Mouse (Mus musculus) stomach, embryonic 16.5 days (tissue): ENCODE data around the gene Clic4. TPM values are rescaled to one million over a fixed set of nuclear protein-coding genes. Genes with fewer than 3 reads are reported as not detected.

Experiments used
- ATAC-seq: fragments of 200-750 bp; cut with Nextera tagmentation; 2 replicates; pipeline ENCODE4 v1.8.0; 2017; ENCODE audit warnings: moderate number of reproducible peaks, moderate TSS enrichment; ENCODE audit not compliant: insufficient read depth, low FRiP score
- H3K27ac ChIP-seq: fragments of 300-500 bp; sonication (generic); 2 replicates; pipeline ENCODE4 v1.5.1; 2014; ENCODE audit warnings: low read length
- H3K27me3 ChIP-seq: fragments of 300-500 bp; sonication (generic); 2 replicates; pipeline ENCODE4 v1.6.1; 2014; ENCODE audit warnings: low read length, control low read depth, mixed read lengths; ENCODE audit not compliant: control insufficient read depth, insufficient read depth
- H3K36me3 ChIP-seq: fragments of 300-500 bp; sonication (generic); 2 replicates; pipeline ENCODE4 v1.6.1; 2014; ENCODE audit warnings: low read length; ENCODE audit not compliant: control insufficient read depth, insufficient read depth
- H3K4me1 ChIP-seq: fragments of 300-500 bp; sonication (generic); 2 replicates; pipeline ENCODE4 v1.6.1; 2014; ENCODE audit warnings: low read length, control low read depth, mixed read lengths; ENCODE audit not compliant: control insufficient read depth, insufficient read depth
- H3K4me2 ChIP-seq: fragments of 300-500 bp; sonication (generic); 2 replicates; pipeline ENCODE4 v1.6.1; 2014; ENCODE audit warnings: low read depth, low read length, mixed read lengths
- H3K4me3 ChIP-seq: fragments of 300-500 bp; sonication (generic); replicated peaks from 2 replicates; pipeline ENCODE4 v1.5.1; 2014; ENCODE audit warnings: mild to moderate bottlenecking, low read length
- H3K9ac ChIP-seq: fragments of 300-500 bp; sonication (generic); 2 replicates; pipeline ENCODE4 v1.6.1; 2014; ENCODE audit warnings: low read length
- H3K9me3 ChIP-seq: fragments of 300-500 bp; sonication (generic); replicated peaks from 2 replicates; pipeline ENCODE4 v1.6.1; 2016; ENCODE audit warnings: low read length, control low read depth; ENCODE audit not compliant: control insufficient read depth
- WGBS: fragments of 180-500 bp; shearing (Covaris S2); extraction: QIAGEN DNeasy Blood & Tissue Kit; methylation state at CpG from one replicate; pipeline ENCODE4 v1.1.7; 2014; 5-methylcytosine and 5-hydroxymethylcytosine counted together
- polyA plus RNA-seq: library from polyadenylated mRNA; unstranded; fragments of >200 nt; fragmentation: Nextera tagmentation; extraction: Ambion mirVana; gene quantifications from 2 replicates; pipeline ENCODE4 v1.2.1, GENCODE M21; 2015

The Clic4 gene
- polyA plus RNA-seq, 1 experiment from 2014 or later, result 141 TPM

DNA sequence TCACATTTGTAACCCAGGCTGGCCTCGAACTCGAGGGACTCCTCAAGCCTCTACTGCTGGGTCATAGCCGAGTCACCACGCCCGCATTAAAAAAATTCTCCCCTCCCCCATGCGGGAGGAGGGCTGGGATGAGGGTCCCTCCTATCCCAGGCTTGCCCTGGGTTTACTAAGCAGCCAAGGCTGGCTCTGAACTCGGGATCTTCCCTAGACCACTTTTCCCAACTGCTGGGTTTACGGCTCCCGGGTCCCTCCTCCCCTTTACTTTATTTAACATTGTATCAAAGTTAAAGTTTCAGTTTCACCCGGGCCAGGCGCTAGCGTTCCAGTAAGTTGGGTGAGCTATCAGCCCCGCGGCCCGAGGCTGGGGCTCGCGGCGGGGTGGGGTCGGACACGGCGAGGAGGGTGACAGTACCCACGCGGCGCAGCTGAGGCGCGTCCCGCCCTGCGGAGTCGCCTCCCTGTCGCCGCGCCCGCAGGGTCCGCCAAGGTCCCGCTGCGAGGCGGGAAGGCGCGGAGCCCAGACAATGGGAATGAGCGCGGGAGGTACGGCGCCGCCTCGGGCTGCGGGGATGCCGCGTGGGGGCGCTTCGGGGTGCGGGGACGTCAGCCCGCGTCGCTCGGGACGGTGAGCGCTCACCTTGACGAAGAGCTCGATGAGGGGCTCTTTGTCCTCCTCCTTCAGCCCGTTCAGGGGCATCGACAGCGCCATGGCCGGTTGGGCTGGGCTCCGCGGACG, 565 bp downstream of the Clic4 start:
- WGBS, result under 1% methylated on average over 66 of the region's 67 CpGs
- ATAC-seq, result peak; percentile 12
- no peaks in the 10 kb centered on the region for H3K27me3 ChIP-seq

DNA sequence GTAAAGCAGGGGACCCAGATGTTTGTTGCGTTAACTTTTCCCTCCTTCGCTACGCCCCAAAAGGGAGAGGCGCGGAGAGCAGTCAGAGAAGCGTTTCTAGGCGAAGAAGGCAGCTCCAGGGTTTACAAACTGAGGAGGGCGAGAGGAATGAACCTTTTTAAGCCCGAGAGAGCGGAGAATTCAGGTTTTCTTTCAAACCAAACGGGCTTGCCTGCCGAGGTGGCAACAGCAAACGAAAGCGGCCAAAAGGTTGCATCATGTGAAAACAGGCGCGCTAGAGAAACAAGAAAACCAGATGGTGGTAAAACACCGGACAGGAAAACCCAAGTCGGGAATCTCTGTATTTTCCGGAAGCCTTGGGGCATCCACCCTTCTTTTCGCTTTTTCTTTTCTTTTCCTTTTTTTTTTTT, 1.2 kb downstream of the Clic4 start:
- Histone ChIP-seq H3K4me1 (peaks cover 39% of the 10 kb centered on the region), H3K27ac (peak overlapping the region; percentile 97), H3K4me3 (peak overlapping the region; percentile 84), H3K4me2 (peak overlapping the region; percentile 63), H3K9ac (peak overlapping the region; percentile 94), H3K27me3 (no peaks in the 10 kb centered on the region), H3K36me3 (no peaks in the 10 kb centered on the region), H3K9me3 (no peaks in the 10 kb centered on the region)
- ATAC-seq, result no peak
- under 1% methylated on average over 20 of the region's 20 CpGs for WGBS

More for the DNA sequence above, 565 bp downstream of the Clic4 start:
- Histone ChIP-seq H3K4me1 (peaks cover 35% of the 10 kb centered on the region), H3K9ac (peak overlapping the region; percentile 94), H3K36me3 (no peaks in the 10 kb centered on the region), H3K9me3 (no peaks in the 10 kb centered on the region), H3K27ac (peak overlapping the region; percentile 97), H3K4me2 (peak overlapping the region; percentile 63), H3K4me3 (peak overlapping the region; percentile 84)

DNA sequence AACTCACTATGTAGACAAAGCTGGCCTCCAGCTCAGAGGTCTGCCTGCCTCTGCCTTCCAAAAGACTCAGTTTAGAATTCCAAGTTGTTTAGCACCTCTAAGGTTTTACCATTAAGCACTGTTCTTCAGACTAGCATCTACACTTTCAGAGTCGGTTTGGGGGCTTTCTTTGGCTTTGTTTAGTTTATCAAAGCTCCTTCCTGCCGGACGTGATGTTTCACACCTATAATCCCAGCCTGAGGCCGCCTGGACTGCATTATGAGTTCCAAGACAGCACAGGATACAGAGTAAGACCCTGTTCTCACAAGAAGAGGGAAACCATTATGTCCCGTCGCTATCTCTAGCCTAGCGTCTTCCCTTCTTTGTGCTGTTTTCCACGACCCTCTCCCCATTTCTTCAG, 2.1 kb downstream of the Clic4 start:
- Histone ChIP-seq H3K36me3 (no peaks in the 10 kb centered on the region), H3K4me3 (peak overlapping the region; percentile 84), H3K4me2 (peak overlapping the region; percentile 63), H3K27me3 (no peaks in the 10 kb centered on the region), H3K27ac (peak overlapping the region; percentile 9; the same call in 1 of the 2 replicates), H3K4me1 (peaks cover 42% of the 10 kb centered on the region), H3K9me3 (no peaks in the 10 kb centered on the region), H3K9ac (peak overlapping the region; percentile 94)
- 44% methylated on average over 8 of the region's 8 CpGs for WGBS
- no peak for ATAC-seq

DNA sequence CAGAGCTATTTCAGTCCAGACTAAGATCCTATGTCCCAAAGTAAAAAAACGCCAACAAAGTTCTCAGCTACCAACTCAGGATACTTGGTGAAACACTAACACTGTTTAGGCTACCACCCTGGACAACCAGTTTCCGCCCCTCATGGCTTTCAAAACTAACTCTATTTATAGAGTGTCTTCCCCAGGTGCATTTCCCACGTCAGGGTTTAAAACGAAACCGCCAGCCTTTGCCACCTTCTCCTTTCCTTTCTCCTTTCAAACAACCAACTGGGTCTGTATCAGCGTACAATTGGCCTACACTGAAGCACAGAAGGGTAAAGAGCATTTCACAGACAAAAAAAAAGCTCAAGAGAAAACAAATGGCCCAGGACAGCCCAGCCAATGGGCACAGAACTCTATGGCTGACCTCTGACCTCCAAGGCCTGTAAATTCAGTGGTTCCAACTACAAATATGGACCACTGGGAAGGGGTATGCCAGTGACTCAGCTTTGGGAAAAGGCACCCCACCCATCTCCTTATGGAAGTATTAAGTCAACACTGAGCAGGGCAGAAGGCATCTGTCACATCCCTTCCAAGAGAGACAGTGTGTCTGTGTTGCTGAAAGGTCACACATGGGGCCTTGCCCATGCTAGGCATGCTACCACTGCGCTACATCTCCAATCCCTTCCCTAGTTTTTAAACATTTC, 2.8 kb downstream of the Clic4 start:
- Histone ChIP-seq H3K4me2 (peak overlapping the region; percentile 63), H3K4me1 (peaks cover 42% of the 10 kb centered on the region), H3K9me3 (no peaks in the 10 kb centered on the region), H3K9ac (0 out of 2 replicates have a peak overlapping the region, but pooled peaks have one; percentile 0), H3K27ac (0 out of 2 replicates have a peak overlapping the region, but pooled peaks have one; percentile 9), H3K27me3 (no peaks in the 10 kb centered on the region), H3K36me3 (no peaks in the 10 kb centered on the region), H3K4me3 (peak overlapping the region; percentile 84; the same call in 1 of the 2 replicates)
- ATAC-seq, result no peak
- 60% methylated on average over 7 of the region's 7 CpGs for WGBS

DNA sequence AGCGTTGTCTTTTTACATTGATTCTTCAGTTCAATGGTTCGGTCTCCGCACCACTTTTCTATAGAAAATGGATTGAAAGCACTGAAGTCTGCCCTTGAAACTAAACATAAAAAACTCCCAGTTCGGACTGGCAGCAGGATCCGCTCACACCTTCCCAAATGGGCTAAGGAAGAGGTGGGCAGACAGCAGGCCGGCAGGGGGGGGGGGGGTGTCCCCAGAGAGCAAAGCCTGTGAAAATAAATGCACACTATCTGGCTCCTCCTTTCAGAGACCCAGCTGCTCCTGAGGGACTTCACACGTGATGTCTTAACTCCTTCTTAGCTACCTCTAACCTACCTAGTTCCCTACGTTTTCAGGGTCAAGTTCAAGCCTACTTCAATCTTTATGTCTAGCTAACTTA, 5.1 kb downstream of the Clic4 start:
- Histone ChIP-seq H3K9ac (peak overlapping the region; percentile 54; the same call in 1 of the 2 replicates), H3K27ac (peak overlapping the region; percentile 32), H3K4me2 (peak overlapping the region; percentile 28), H3K36me3 (no peaks in the 10 kb centered on the region; the same call in 1 of the 2 replicates), H3K27me3 (no peaks in the 10 kb centered on the region), H3K9me3 (no peaks in the 10 kb centered on the region), H3K4me3 (no peak overlapping the region), H3K4me1 (peaks cover 36% of the 10 kb centered on the region)
- ATAC-seq, result no peak
- WGBS, result 59% methylated on average over 8 of the region's 8 CpGs

DNA sequence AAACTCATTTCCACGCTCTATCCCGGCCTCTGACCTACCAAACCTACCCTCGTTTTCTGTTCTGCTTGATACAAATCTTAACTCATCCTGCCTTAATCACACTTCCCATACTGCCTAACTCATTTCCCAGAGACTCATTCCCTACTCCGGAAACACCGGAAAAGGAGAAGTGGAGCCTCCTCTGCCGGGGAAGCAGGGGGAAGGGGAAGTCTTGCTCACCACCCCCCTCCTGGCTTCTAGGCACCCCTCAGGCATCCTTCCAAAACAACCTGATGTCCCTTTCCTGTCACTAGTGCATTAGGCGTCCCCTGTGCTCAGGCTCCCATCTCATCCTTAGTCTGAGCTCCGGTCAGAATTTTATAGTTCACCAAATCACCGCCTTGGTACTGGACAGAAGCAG, 5.6 kb downstream of the Clic4 start:
- Histone ChIP-seq H3K27me3 (no peaks in the 10 kb centered on the region), H3K4me3 (0 out of 2 replicates have a peak overlapping the region, but pooled peaks have one; percentile 4), H3K4me2 (peak overlapping the region; percentile 28), H3K36me3 (no peaks in the 10 kb centered on the region; the same call in 1 of the 2 replicates), H3K9ac (peak overlapping the region; percentile 54; the same call in 1 of the 2 replicates), H3K4me1 (peaks cover 36% of the 10 kb centered on the region), H3K9me3 (no peaks in the 10 kb centered on the region), H3K27ac (peak overlapping the region; percentile 32)
- ATAC-seq, result no peak
- 60% methylated on average over 9 of the region's 9 CpGs for WGBS

DNA sequence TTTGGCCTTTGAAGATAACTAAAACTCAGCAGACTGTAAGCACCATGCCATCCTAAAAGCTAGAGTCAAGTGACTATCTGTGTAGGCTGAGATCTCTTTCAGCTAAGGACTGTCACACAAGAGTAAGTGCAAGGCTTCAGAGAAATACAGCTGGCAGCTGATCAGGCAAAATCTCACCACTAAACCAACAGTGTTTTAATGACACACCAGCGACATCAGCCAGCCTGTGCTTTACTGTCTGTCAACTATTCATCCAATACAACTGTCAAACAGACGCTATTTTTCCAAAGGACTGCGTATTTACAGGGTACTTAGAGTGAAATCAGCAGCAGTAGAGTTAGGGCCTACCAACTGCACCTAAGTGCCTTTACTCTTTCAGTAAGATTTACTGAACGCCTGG, 12.2 kb downstream of the Clic4 start:
- Histone ChIP-seq H3K27me3 (no peaks in the 10 kb centered on the region), H3K4me1 (peaks cover 20% of the 10 kb centered on the region), H3K9ac (no peak overlapping the region), H3K27ac (no peak overlapping the region; the same call in 1 of the 2 replicates), H3K4me2 (no peak overlapping the region), H3K36me3 (peaks cover 3% of the 10 kb centered on the region; the same call in 1 of the 2 replicates), H3K4me3 (no peak overlapping the region), H3K9me3 (no peaks in the 10 kb centered on the region)
- 58% methylated on average over 4 of the region's 4 CpGs for WGBS
- ATAC-seq, result no peak

DNA sequence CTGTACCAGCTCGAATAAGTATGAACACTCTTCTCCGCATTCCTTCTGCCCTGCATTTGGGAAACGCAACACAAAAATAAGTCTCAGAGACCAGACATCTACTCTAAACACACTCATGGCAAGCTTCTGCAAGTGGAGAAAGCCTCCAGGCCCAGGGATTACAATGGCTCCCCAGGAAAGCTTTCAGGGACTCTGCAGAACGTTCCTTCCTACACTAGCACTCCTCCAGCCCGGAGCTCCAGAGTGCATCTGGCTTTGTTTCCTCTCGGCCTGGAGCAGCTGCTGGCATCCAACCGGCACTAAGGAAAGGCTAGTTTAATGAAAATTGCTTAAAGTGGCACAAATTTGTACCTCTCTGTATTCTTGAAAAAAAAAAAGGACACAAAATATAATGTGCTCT, 14.1 kb downstream of the Clic4 start:
- Histone ChIP-seq H3K36me3 (peaks cover 3% of the 10 kb centered on the region; the same call in 1 of the 2 replicates), H3K27ac (peak overlapping the region; percentile 90), H3K4me3 (no peak overlapping the region; the same call in 1 of the 2 replicates), H3K9ac (peak overlapping the region; percentile 48; the same call in 1 of the 2 replicates), H3K27me3 (no peaks in the 10 kb centered on the region), H3K4me2 (peak overlapping the region; percentile 29; the same call in 1 of the 2 replicates), H3K4me1 (peaks cover 35% of the 10 kb centered on the region), H3K9me3 (no peaks in the 10 kb centered on the region)
- no peak for ATAC-seq
- WGBS, result 43% methylated on average over 7 of the region's 7 CpGs
